Mouse (Mus musculus) hindbrain, embryonic 11.5 days (tissue): Measurements from ENCODE around the gene Cd274. TPM values are rescaled to one million over a fixed set of nuclear protein-coding genes. Genes with fewer than 3 reads are reported as not detected.

ENCODE experiments used
- ATAC-seq: fragments of 200-750 bp; cut with Nextera tagmentation; 2 replicates; pipeline ENCODE4 v1.8.0; 2017; ENCODE audit warnings: mild to moderate bottlenecking, moderate TSS enrichment, moderate library complexity; ENCODE audit not compliant: low FRiP score
- DNase-seq: peaks from one replicate; pipeline ENCODE4 v3.0.0-alpha.2; 2015; ENCODE audit warnings: low spot score
- H3K27ac ChIP-seq: fragments of 300-500 bp; sonication (generic); 2 replicates; pipeline ENCODE4 v1.5.1; 2014; ENCODE audit warnings: mild to moderate bottlenecking, low read depth, low read length
- H3K27me3 ChIP-seq: fragments of 300-500 bp; sonication (generic); 2 replicates; pipeline ENCODE4 v1.6.1; 2014; ENCODE audit warnings: mild to moderate bottlenecking, low read length, moderate library complexity, mixed read lengths; ENCODE audit not compliant: control insufficient read depth, insufficient read depth
- H3K36me3 ChIP-seq: fragments of 300-500 bp; sonication (generic); 2 replicates; pipeline ENCODE4 v1.6.1; 2014; ENCODE audit warnings: mild to moderate bottlenecking, low read length, moderate library complexity, mixed read lengths; ENCODE audit not compliant: control insufficient read depth, insufficient read depth
- H3K4me1 ChIP-seq: fragments of 300-500 bp; sonication (generic); replicated peaks from 2 replicates; pipeline ENCODE4 v1.6.1; 2014; ENCODE audit warnings: low read length, mixed read lengths; ENCODE audit not compliant: control insufficient read depth, insufficient read depth
- H3K4me2 ChIP-seq: fragments of 300-500 bp; sonication (generic); replicated peaks from 2 replicates; pipeline ENCODE4 v1.6.1; 2014; ENCODE audit warnings: mild to moderate bottlenecking, low read depth, low read length
- H3K4me3 ChIP-seq: fragments of 300-500 bp; sonication (generic); 2 replicates; pipeline ENCODE4 v1.5.1; 2014; ENCODE audit warnings: low read depth, low read length
- H3K9ac ChIP-seq: fragments of 300-500 bp; sonication (generic); 2 replicates; pipeline ENCODE4 v1.6.1; 2014; ENCODE audit warnings: low read depth, low read length
- H3K9me3 ChIP-seq: fragments of 300-500 bp; sonication (generic); 2 replicates; pipeline ENCODE4 v1.6.1; 2016; ENCODE audit warnings: low read length; ENCODE audit not compliant: control insufficient read depth
- WGBS: fragments of 180-500 bp; shearing (Covaris S2); extraction: QIAGEN DNeasy Blood & Tissue Kit; methylation state at CpG from one replicate; pipeline ENCODE4 v1.1.7; 2014; 5-methylcytosine and 5-hydroxymethylcytosine counted together
- polyA plus RNA-seq: library from polyadenylated mRNA; unstranded; fragments of >200 nt; fragmentation: Nextera tagmentation; extraction: Ambion mirVana; gene quantifications from 2 replicates; pipeline ENCODE4 v1.2.1, GENCODE M21; 2014

Cd274 gene
- 0.38 and 0.39 TPM in 2 replicates for polyA plus RNA-seq

- Histone ChIP-seq H3K4me2 (peak within 1 kb of the TSS; percentile 67), H3K4me1 (peaks cover 3% of the 10 kb centered on the region; the same call in 1 of the 2 replicates), H3K27me3 (no peaks in the 10 kb centered on the region), H3K9me3 (no peaks in the 10 kb centered on the region), H3K4me3 (peak within 1 kb of the TSS; percentile 37), H3K27ac (no peak within 1 kb of the TSS), H3K36me3 (no peaks in the 10 kb centered on the region), H3K9ac (peak within 1 kb of the TSS; percentile 19; the same call in 1 of the 2 replicates)
- 5% methylated on average over 26 of the region's 26 CpGs for WGBS
- DNase-seq (peak; percentile 62), ATAC-seq (no peak)
These were observed at the start of gene Cd274, which contains the start of gene Plgrkt for GRCm38 (mm10) chr19:29366969-29367622. Gene Cd274, plus strand, starts transcription at chr19:29367455. Gene Plgrkt, minus strand, starts transcription at chr19:29367390.

GRCm38 (mm10) chr19:29323416-29324049 is 43.7 kb upstream of the Cd274 start:
- Histone ChIP-seq H3K9me3 (no peaks in the 10 kb centered on the region), H3K27me3 (no peaks in the 10 kb centered on the region), H3K4me2 (no peak overlapping the region), H3K36me3 (no peaks in the 10 kb centered on the region), H3K4me3 (no peak overlapping the region), H3K9ac (no peak overlapping the region), H3K4me1 (no peaks in the 10 kb centered on the region), H3K27ac (no peak overlapping the region)
- ATAC-seq (no peak), DNase-seq (no peak)
- 77% methylated on average over 8 of the region's 8 CpGs for WGBS

- Histone ChIP-seq H3K27me3 (no peaks in the 10 kb centered on the region), H3K4me3 (peak within 1 kb of the TSS; percentile 16), H3K4me2 (peak within 1 kb of the TSS; percentile 46), H3K27ac (no peak within 1 kb of the TSS), H3K36me3 (no peaks in the 10 kb centered on the region), H3K9me3 (no peaks in the 10 kb centered on the region), H3K4me1 (no peaks in the 10 kb centered on the region), H3K9ac (no peak within 1 kb of the TSS; the same call in 1 of the 2 replicates)
- ATAC-seq (peak; percentile 92), DNase-seq (peak; percentile 77)
- WGBS: 6% methylated on average over 29 of the region's 31 CpGs
These were observed 42.0 kb upstream of the Cd274 start, which contains the start of gene Insl6 for GRCm38 (mm10) chr19:29325053-29325851. Gene Insl6, minus strand, starts transcription at chr19:29325356.

- 67% methylated on average over 9 of the region's 9 CpGs for WGBS
- DNase-seq: no peak
- Histone ChIP-seq H3K4me3 (no peak overlapping the region), H3K4me2 (peak overlapping the region; percentile 46; the same call in 1 of the 2 replicates), H3K4me1 (no peaks in the 10 kb centered on the region), H3K36me3 (no peaks in the 10 kb centered on the region), H3K9me3 (no peaks in the 10 kb centered on the region), H3K9ac (no peak overlapping the region), H3K27ac (no peak overlapping the region), H3K27me3 (no peaks in the 10 kb centered on the region)
- ATAC-seq: no peak
These were observed 41.4 kb upstream of the Cd274 start for GRCm38 (mm10) chr19:29325852-29326180.

- no peaks in the 10 kb centered on the region for H3K4me1 ChIP-seq
- WGBS: 85% methylated on average over 4 of the region's 4 CpGs
- H3K27me3 ChIP-seq: no peaks in the 10 kb centered on the region
- H3K36me3 ChIP-seq: no peaks in the 10 kb centered on the region
- H3K4me3 ChIP-seq: no peak overlapping the region
- H3K9ac ChIP-seq: no peak overlapping the region
- no peak overlapping the region for H3K27ac ChIP-seq
- H3K4me2 ChIP-seq: no peak overlapping the region
- DNase-seq (no peak), ATAC-seq (no peak)
- H3K9me3 ChIP-seq: no peaks in the 10 kb centered on the region
These were observed 40.9 kb upstream of the Cd274 start for GRCm38 (mm10) chr19:29326396-29326795.

- H3K4me1 ChIP-seq: no peaks in the 10 kb centered on the region
- H3K9ac ChIP-seq: no peak overlapping the region
- no peaks in the 10 kb centered on the region for H3K36me3 ChIP-seq
- no peak for DNase-seq
- no peak for ATAC-seq
- 80% methylated on average over 13 of the region's 13 CpGs for WGBS
- no peak overlapping the region for H3K27ac ChIP-seq
- H3K4me3 ChIP-seq: no peak overlapping the region
- no peak overlapping the region for H3K4me2 ChIP-seq
- H3K9me3 ChIP-seq: no peaks in the 10 kb centered on the region
- H3K27me3 ChIP-seq: no peaks in the 10 kb centered on the region
These were observed 40.3 kb upstream of the Cd274 start for GRCm38 (mm10) chr19:29326822-29327552.

GRCm38 (mm10) chr19:29334068-29334745 is 33.0 kb upstream of the Cd274 start, which contains the start of gene Rln1:
Gene Rln1, minus strand, starts transcription at chr19:29334670.
- ATAC-seq: peak; percentile 60; the same call in 1 of the 2 replicates
- peak; percentile 62 for DNase-seq
- H3K9ac ChIP-seq: peak within 1 kb of the TSS; percentile 48
- no peaks in the 10 kb centered on the region for H3K36me3 ChIP-seq
- H3K27me3 ChIP-seq: no peaks in the 10 kb centered on the region
- WGBS: 3% methylated on average over 23 of the region's 23 CpGs
- H3K4me2 ChIP-seq: peak within 1 kb of the TSS; percentile 59
- peak within 1 kb of the TSS; percentile 38 for H3K4me3 ChIP-seq
- H3K9me3 ChIP-seq: no peaks in the 10 kb centered on the region
- H3K27ac ChIP-seq: no peak within 1 kb of the TSS
- H3K4me1 ChIP-seq: no peaks in the 10 kb centered on the region

GRCm38 (mm10) chr19:29336624-29337023 is 30.6 kb upstream of the Cd274 start:
- WGBS: 84% methylated on average over 2 of the region's 2 CpGs
- no peaks in the 10 kb centered on the region for H3K4me1 ChIP-seq
- no peaks in the 10 kb centered on the region for H3K9me3 ChIP-seq
- H3K9ac ChIP-seq: no peak overlapping the region
- H3K4me2 ChIP-seq: no peak overlapping the region
- H3K4me3 ChIP-seq: no peak overlapping the region
- H3K27ac ChIP-seq: no peak overlapping the region
- ATAC-seq (no peak), DNase-seq (no peak)
- H3K27me3 ChIP-seq: no peaks in the 10 kb centered on the region
- no peaks in the 10 kb centered on the region for H3K36me3 ChIP-seq
